Mouse (Mus musculus) ovary, postnatal 10 days (tissue): ENCODE results near the gene Ilk.
"Not testable (repeated sequence)": the region's sequence is repeated elsewhere in the genome, so short reads cannot be mapped to it uniquely, and the experiment has no call there.

Experiments used
- DNase-seq: peaks from one replicate; pipeline ENCODE4 v3.0.0; 2022; ENCODE audit warnings: low spot score

Ilk gene

DNA sequence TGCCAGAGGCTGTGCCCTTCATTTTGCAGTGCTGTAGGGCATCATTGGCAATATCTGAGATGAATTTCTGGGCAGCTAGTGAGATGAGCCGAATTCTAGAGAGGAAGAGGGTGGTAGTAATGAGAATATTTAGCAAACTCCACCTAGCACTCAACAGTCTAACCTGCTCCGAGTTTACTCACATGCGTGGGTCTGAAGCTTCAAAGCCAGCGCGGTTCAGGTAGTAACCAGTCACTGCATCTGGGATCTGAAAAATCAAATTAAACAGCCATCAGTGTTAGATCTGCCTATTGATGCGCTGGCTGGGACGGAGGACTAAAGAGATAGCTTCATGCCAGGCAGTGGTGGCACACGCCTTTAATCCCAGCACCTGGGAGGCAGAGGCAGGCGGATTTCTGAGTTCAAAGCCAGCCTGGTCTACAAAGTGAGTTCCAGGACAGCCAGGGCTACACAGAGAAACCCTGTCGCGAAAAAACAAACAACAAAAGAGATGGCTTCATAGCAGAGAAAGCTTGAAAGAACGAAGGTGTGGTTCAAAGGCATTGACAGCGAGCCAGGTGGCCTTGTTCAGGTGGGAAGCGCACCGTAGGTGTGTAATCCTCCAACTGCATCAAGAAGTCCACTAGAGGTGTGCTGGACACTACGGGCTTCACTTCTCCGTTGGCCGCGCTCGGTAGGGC is 7.0 kb downstream of the Ilk start:
- not testable (repeated sequence) for DNase-seq

DNA sequence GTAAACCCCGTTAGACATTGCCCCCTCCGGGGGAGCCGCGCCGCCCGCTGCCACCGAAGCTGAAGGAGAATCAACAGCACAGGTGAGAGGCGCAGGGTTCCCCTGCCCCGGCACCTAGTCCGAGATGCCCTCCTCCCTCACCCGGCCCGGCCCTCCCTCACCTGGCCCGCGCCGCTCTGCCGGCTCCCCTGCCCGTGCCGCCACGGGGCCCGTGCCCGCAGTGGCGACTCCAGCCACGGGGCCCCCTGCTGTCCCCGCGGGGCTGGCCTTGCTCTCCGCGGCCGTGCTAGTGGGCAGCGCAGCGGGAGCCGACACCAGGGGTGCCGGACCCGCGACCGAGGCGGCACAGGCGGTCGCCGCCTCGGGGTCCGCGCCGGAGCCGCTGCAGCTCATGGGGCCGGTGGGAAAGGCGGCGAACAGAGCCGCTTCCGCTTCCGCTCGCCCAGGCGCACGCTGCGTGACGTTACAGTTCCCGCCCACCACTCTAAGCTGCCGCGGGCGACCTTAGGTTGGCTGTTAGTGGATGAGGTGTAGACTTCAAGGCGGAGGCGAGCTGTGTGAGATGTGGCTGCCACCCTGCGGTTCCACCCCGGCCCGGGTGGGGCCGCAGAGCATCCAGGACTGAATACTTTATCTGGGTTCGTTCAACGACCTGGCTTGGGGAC is 7.7 kb downstream of the Ilk start, which contains the start of gene Taf10:
TSS of gene Taf10 (minus strand) at position 436 of the 665 bp plus-strand sequence.
- DNase-seq = peak; percentile 60

DNA sequence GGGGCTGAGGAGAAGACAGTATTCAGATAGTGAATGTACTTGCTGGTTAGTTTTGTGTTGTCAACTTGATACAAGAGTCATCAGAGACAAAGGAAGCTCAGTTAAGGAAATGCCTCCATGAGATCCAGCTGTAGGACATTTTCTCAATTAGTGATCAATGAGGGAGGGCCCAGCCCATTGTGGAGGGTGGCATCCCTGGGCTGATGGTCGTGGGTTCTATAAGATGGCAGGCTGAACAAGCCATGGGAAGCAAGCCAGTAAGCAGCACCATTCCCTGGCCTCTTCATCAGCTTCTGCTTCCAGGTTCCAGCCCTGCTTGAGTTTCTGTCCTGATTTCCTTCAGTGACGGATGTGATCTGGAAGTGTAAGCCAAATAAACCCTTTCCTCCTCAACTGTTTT is 11.4 kb downstream of the Ilk start:
- DNase-seq = no peak

DNA sequence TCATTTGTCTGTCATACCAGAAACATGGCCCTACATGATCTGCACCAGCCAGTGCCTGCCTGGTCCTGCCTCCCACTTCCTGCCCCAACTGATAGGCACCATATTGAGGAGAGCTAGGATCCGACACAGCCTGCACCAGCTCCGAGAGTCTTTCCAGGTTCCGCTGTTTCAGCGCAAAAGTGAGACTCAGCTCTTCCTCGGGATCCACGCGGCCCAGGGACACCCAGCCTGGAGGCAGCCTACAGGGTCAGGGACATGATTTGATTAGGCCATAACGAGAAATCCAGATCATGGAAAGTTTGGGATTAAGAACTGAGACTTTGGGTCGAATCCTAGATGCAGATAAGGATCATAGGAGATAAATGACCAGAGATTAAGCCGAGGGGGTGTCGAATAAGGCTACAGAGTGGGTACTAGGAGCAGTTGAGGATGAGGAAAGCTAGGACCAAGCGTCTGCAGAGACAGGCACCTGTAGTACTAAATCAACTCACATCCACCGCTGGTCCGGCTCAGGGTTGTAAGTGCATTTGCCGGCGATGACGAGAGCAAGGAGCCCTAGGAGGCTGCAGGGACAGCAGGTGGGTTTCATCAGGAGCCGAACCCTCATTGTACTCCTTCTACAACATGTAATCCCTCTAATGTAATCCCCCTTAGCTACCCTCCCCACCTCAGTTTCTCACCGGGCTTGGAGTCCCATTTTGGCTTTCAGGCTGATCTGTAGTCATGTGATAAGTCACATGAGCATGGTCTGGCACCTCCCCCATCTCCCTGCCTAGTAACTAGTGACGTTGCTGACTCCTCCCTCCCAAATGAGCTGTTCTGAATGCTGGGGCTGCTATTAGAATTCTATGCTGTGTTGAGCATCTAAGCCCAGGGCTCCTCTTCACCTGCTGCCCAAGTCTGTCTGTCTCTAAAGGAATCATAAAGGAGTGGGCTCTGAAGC is 15.4 kb downstream of the Ilk start, which contains the start of gene Tpp1:
TSS of gene Tpp1 (minus strand) at position 745 of the 943 bp plus-strand sequence.
- DNase-seq = peak; percentile 74

- DNase-seq = no peak
Observed at GRCm38 (mm10) chr7:105752716-105753115, 16.3 kb downstream of the Ilk start.

- DNase-seq = no peak
Observed at GRCm38 (mm10) chr7:105753281-105753680, 16.9 kb downstream of the Ilk start.

GRCm38 (mm10) chr7:105761813-105762484 is 25.6 kb downstream of the Ilk start:
- DNase-seq = no peak

GRCm38 (mm10) chr7:105762517-105763270 is 26.3 kb downstream of the Ilk start:
- no peak for DNase-seq

GRCm38 (mm10) chr7:105764331-105764730 is 27.9 kb downstream of the Ilk start:
- no peak for DNase-seq

DNA sequence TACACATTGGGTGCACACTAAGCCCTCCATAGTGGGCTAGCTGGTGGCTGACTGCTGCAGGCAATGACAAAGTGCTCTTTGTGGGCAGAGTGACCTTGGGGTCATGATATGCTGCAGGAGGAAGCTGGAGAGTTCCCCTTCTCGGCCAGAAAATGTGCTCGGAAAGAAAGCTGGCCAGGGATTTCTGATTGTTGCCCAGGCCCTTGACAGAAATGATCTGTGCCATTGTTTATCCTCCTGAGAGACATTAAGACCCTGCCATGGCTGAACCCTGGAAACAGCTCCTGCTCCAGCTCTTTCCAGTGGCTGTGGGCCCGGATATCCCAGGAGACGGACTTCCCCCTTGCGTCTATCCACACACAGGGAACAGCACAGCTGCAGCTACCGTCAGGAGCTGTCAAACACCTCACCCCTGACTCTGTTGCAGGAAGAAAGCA is 31.4 kb downstream of the Ilk start:
- no peak for DNase-seq

DNA sequence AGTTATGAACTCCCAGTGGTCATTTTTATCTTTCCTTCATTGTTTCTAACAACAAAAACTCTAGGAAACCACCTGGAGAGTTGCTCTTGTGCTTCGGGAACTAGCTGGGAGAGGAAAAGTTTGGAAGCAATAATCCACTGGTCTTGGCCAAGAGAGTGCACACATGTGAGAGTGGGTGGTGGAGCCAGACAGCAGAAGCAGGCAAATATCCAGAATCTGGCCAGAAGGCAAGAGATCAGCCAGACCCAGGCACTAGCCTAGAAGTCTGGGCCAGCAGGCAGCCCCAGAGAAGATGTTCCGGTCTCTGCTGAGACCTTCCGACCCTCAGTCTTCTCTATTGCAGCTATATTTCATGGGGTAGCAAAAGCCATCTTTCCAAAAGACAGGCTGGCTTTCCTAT is 33.6 kb downstream of the Ilk start:
- no peak for DNase-seq

DNA sequence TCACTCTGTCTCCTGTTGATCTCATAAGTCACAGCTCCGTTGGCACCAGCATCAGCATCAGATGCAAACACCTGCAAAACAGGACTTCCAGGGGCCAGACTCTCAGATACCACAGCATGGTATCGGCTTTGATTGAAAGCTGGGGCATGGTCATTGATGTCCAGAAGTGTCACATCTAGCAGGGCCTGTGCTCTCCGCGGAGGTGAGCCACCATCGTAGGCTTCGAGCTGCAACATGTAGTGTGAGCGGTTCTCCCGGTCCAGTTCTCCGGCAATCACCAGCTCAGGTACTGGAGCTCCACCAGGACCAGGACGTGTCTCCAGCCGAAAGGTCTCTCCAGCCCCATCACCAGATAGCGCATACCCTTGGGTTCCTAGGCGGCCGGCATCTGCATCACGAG is 35.9 kb downstream of the Ilk start:
- no peak for DNase-seq

GRCm38 (mm10) chr7:105773041-105773440 is 36.6 kb downstream of the Ilk start:
- DNase-seq = no peak

DNA sequence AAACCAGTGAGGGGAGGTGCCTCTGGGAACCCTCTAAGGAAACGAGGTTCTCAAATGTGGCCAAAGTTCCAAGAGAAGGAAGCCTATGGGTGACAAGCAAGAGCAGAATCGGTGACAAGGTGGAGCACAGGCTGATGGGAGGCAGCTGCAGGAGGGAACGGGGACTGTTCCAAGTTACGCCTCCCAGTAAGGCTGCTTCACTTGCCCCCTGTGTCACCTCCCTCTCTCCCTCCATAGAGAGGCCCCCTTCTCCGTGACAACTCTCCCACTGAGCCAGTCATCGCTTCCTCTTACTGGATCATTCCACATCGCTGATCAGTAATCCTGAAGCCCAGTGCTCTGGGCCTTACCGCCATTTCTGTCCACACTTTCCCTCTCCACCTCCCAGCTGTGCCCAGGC is 38.3 kb downstream of the Ilk start:
- no peak for DNase-seq

DNA sequence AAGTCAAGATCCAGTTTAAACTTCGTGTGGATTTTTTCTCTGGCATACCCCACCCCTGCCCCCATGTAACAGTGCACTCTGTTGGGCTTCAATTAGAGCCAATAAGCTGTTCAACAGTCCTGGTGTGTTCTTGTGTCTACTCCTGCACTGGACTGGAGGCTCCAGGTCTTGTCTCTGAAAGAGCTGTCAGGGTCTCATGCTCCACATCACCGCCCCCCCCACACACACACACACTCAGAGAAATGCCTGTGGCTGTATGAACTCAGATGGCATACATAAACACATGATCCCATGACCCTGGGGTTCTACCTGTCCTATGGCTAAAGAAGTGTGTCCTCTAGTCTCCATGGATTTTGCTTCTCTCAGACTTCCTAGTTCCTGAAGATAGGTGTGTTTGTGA is 39.6 kb downstream of the Ilk start:
- DNase-seq = no peak

GRCm38 (mm10) chr7:105777316-105777715 is 40.9 kb downstream of the Ilk start:
- no peak for DNase-seq

DNA sequence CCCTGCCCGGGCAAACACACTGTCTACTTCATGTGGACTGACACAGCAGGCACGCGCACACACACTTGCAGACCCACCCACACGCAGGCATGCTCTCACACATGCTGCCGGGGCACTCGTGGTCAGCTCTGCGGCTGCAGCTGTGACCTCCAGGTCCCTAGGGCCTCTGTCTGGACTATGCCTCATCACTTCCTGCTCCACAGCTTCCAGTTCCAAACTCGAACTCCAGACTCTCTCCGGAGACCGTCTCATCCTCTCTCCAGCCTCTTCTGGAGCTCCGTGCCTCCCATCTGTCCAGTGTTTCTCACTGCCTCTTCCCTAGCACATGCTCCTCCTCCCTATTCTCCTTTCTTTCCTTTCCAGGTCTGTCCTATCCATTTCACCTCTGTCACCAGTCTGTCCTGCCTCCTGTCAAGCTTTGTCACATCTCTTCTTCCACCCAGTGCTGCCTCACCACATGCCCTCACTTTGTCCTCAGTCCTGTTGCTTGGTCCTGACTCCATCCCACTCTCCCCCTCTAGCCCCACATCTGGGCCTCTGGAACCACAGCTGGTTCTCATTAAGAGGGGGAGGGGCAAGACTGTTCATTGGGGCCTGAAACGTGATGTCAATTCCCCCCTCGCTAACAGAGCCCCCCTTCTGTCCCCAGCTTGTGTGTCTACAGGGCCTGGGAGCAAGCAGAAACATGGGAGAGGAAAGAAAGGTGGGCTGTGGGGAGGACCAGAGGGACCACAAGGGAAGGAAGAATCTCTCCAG is 41.6 kb downstream of the Ilk start:
- peak; percentile 54 for DNase-seq

- no peak for DNase-seq
Observed at GRCm38 (mm10) chr7:105778553-105779265, 42.3 kb downstream of the Ilk start.

GRCm38 (mm10) chr7:105783861-105784260 is 47.5 kb downstream of the Ilk start:
- DNase-seq = no peak

- no peak for DNase-seq
Observed at GRCm38 (mm10) chr7:105784556-105784955, 48.2 kb downstream of the Ilk start.
